11 mouse cellular contexts compared by ENCODE assay signal in genomic region chr12:84203170-84203777, GRCm38 (mm10). TPM values are rescaled to one million over a fixed set of nuclear protein-coding genes. Genes with fewer than 3 reads are reported as not detected.
DNase-seq lines count a peak whose midpoint lies in the region; ATAC-seq and TF ChIP-seq lines count a peak whose summit lies in the region.
"Had no signal": no experiment of that assay in that cellular context is flagged by ENCODE, and none has a peak within 500 bp of the region (broad histone marks: within the 10 kb centered on the region; RNA-seq: fewer than 3 reads in every experiment).

No protein-coding gene starts in this region.

- peaks cover 28% of the 10 kb centered on the region for H3K4me1 ChIP-seq in lung, embryonic 14.5 days (ENCODE audit: insufficient read depth)
- H3K4me1 ChIP-seq in intestine, embryonic 15.5 days (replicated peaks): peaks cover 51% of the 10 kb centered on the region

- DNase-seq in lung, embryonic 14.5 days: no peak
- DNase-seq in lung, postnatal 36 days: no peak
- DNase-seq in ZHBTc4 (ENCODE audit: low read depth, low spot score): peak; percentile 78
- peak; percentile 52 for DNase-seq in splenic B cell, adult 2 months (ENCODE audit: low read depth, low spot score)
- no peak for DNase-seq in cerebellum, postnatal 36 days
- DNase-seq in yolk sac, embryonic 10.5 days (ENCODE audit: low spot score): no peak
- DNase-seq: cerebellum, adult 9-11 months; midbrain, embryonic 14.5 days; thymus, postnatal 36 days had no signal

- TF ChIP-seq CTCF in lung, embryonic 14.5 days (IDR thresholded peaks at IDR 0.05; ENCODE audit: low read depth): no peak

- no peak overlapping the region for H3K9ac ChIP-seq in lung, embryonic 14.5 days
- H3K9ac ChIP-seq in intestine, embryonic 15.5 days: no peak overlapping the region

- ATAC-seq in lung, embryonic 14.5 days (ENCODE audit: insufficient read depth): no peak
- peak; percentile 79 for ATAC-seq in intestine, embryonic 15.5 days
- ATAC-seq: forebrain, embryonic 16.5 days had no signal

- 64% methylated on average over 7 of the region's 7 CpGs for WGBS in lung, embryonic 14.5 days
- 67% methylated on average over 7 of the region's 7 CpGs for WGBS in intestine, embryonic 15.5 days

- no peak overlapping the region for H3K4me3 ChIP-seq in lung, embryonic 14.5 days (ENCODE audit: low read depth, low read length)
- no peak overlapping the region for H3K4me3 ChIP-seq in intestine, embryonic 15.5 days (replicated peaks)

- no peaks in the 10 kb centered on the region for H3K27me3 ChIP-seq in lung, embryonic 14.5 days (ENCODE audit: insufficient read depth, low read length)
- H3K27me3 ChIP-seq in intestine, embryonic 15.5 days (replicated peaks): no peaks in the 10 kb centered on the region
- no peaks in the 10 kb centered on the region for H3K27me3 ChIP-seq in splenic B cell, adult 2 months (ENCODE audit: control insufficient read depth, insufficient read depth, low read length, poor library complexity, severe bottlenecking)

- peak overlapping the region; percentile 30; the same call in 1 of the 2 replicates for H3K4me2 ChIP-seq in lung, embryonic 14.5 days
- H3K4me2 ChIP-seq in intestine, embryonic 15.5 days (replicated peaks): 0 out of 2 replicates have a peak overlapping the region, but pooled peaks have one; percentile 20

- H3K27ac ChIP-seq in lung, embryonic 14.5 days (ENCODE audit: low read depth): peak overlapping the region; percentile 63
- peak overlapping the region; percentile 78 for H3K27ac ChIP-seq in intestine, embryonic 15.5 days

- no peaks in the 10 kb centered on the region for H3K36me3 ChIP-seq in lung, embryonic 14.5 days (ENCODE audit: insufficient read depth)
- H3K36me3 ChIP-seq in intestine, embryonic 15.5 days: no peaks in the 10 kb centered on the region; the same call in 1 of the 2 replicates
- H3K36me3 ChIP-seq in splenic B cell, adult 2 months (ENCODE audit: control insufficient read depth, insufficient read depth, low read length, poor library complexity, severe bottlenecking): no peaks in the 10 kb centered on the region; the same call in 1 of the 2 replicates

- no peaks in the 10 kb centered on the region for H3K9me3 ChIP-seq in lung, embryonic 14.5 days (ENCODE audit: low read depth, low read length)
- H3K9me3 ChIP-seq in intestine, embryonic 15.5 days: no peaks in the 10 kb centered on the region

RNA-seq across cellular contexts. Expression of gene Elmsan1, which starts 15.4 kb away (rescaled TPM):
- polyA plus RNA-seq in lung, embryonic 14.5 days (2014; fragmentation: Nextera tagmentation; extraction: Ambion mirVana): 11.3 and 12.3 TPM in 2 replicates
- polyA plus RNA-seq in intestine, embryonic 15.5 days (2015; fragmentation: Nextera tagmentation; extraction: Ambion mirVana): 7.2 and 7.7 TPM in 2 replicates

RNA-seq across cellular contexts. Expression of gene Pnma1, which starts 55.0 kb away (rescaled TPM):
- 0.68 and 0.79 TPM in 2 replicates for polyA plus RNA-seq in lung, embryonic 14.5 days (2014; fragmentation: Nextera tagmentation; extraction: Ambion mirVana)
- polyA plus RNA-seq in intestine, embryonic 15.5 days (2015; fragmentation: Nextera tagmentation; extraction: Ambion mirVana): 0.59 and 0.63 TPM in 2 replicates

Comparison
In these comparisons a context has a peak if more than half of its experiments do, and no peak if none do; other contexts are left out.
1. DNase-seq: peak in ZHBTc4 (single experiment) and splenic B cell, adult 2 months (single experiment); none in lung, embryonic 14.5 days (single experiment), lung, postnatal 36 days (single experiment), cerebellum, postnatal 36 days (0 of 2) and yolk sac, embryonic 10.5 days (single experiment).